Mouse (Mus musculus) liver, embryonic 15.5 days (tissue): ENCODE measurements around the gene Mylk. TPM values are rescaled to one million over a fixed set of nuclear protein-coding genes. Genes with fewer than 3 reads are reported as not detected.

ENCODE experiments used
- ATAC-seq: fragments of 200-750 bp; cut with Nextera tagmentation; 2 replicates; pipeline ENCODE4 v1.8.0; 2017; ENCODE audit warnings: moderate number of reproducible peaks, mild to moderate bottlenecking, moderate library complexity; ENCODE audit not compliant: insufficient read depth
- H3K27ac ChIP-seq: fragments of 300-500 bp; sonication (generic); replicated peaks from 2 replicates; pipeline ENCODE4 v1.5.1; 2015; ENCODE audit warnings: mild to moderate bottlenecking, inconsistent platforms
- H3K27me3 ChIP-seq: fragments of 300-500 bp; sonication (generic); 2 replicates; pipeline ENCODE4 v1.6.1; 2015; ENCODE audit warnings: mild to moderate bottlenecking, inconsistent platforms
- H3K36me3 ChIP-seq: fragments of 300-500 bp; sonication (generic); replicated peaks from 2 replicates; pipeline ENCODE4 v1.6.1; 2015; ENCODE audit warnings: moderate library complexity, mild to moderate bottlenecking, inconsistent platforms
- H3K4me1 ChIP-seq: fragments of 300-500 bp; sonication (generic); replicated peaks from 2 replicates; pipeline ENCODE4 v1.6.1; 2015; ENCODE audit warnings: inconsistent platforms
- H3K4me2 ChIP-seq: fragments of 300-500 bp; sonication (generic); 2 replicates; pipeline ENCODE4 v1.6.1; 2015; ENCODE audit warnings: moderate library complexity, mild to moderate bottlenecking, inconsistent platforms
- H3K4me3 ChIP-seq: fragments of 300-500 bp; sonication (generic); replicated peaks from 2 replicates; pipeline ENCODE4 v1.5.1; 2015; ENCODE audit warnings: mild to moderate bottlenecking, inconsistent platforms
- H3K9ac ChIP-seq: fragments of 300-500 bp; sonication (generic); 2 replicates; pipeline ENCODE4 v1.6.1; 2015; ENCODE audit warnings: moderate library complexity, mild to moderate bottlenecking, inconsistent platforms
- H3K9me3 ChIP-seq: fragments of 300-500 bp; sonication (generic); replicated peaks from 2 replicates; pipeline ENCODE4 v1.6.1; 2016; ENCODE audit warnings: inconsistent platforms
- WGBS: fragments of 180-500 bp; shearing (Covaris S2); methylation state at CpG from one replicate; pipeline ENCODE4 v1.1.7; 2015; ENCODE audit warnings: mixed read lengths; ENCODE audit not compliant: insufficient replicate concordance; 5-methylcytosine and 5-hydroxymethylcytosine counted together
- polyA plus RNA-seq: library from polyadenylated mRNA; unstranded; fragments of >200 nt; fragmentation: Nextera tagmentation; extraction: Ambion mirVana; gene quantifications from 2 replicates; pipeline ENCODE4 v1.2.1, GENCODE M21; 2015

Mylk gene
- polyA plus RNA-seq, 1 experiment from 2014 or later = 4.4 TPM

- Histone ChIP-seq H3K27ac (no peak overlapping the region), H3K9ac (no peak overlapping the region), H3K4me1 (no peaks in the 10 kb centered on the region), H3K36me3 (no peaks in the 10 kb centered on the region), H3K4me3 (no peak overlapping the region), H3K9me3 (no peaks in the 10 kb centered on the region), H3K4me2 (no peak overlapping the region), H3K27me3 (no peaks in the 10 kb centered on the region)
- no peak for ATAC-seq
- WGBS = 64% methylated on average over 3 of the region's 3 CpGs
Observed at GRCm38 (mm10) chr16:34894016-34894415, 149.0 kb downstream of the Mylk start.

- H3K9me3 ChIP-seq = no peaks in the 10 kb centered on the region
- H3K4me3 ChIP-seq = no peak overlapping the region
- no peaks in the 10 kb centered on the region for H3K4me1 ChIP-seq
- H3K9ac ChIP-seq = no peak overlapping the region
- H3K36me3 ChIP-seq = no peaks in the 10 kb centered on the region
- no peak for ATAC-seq
- H3K4me2 ChIP-seq = no peak overlapping the region
- no peak overlapping the region for H3K27ac ChIP-seq
- 67% methylated on average over 10 of the region's 10 CpGs for WGBS
- no peaks in the 10 kb centered on the region for H3K27me3 ChIP-seq
Observed at GRCm38 (mm10) chr16:34895916-34896315, 150.9 kb downstream of the Mylk start.

GRCm38 (mm10) chr16:34896996-34897395, 152.0 kb downstream of the Mylk start:
- Histone ChIP-seq H3K9me3 (no peaks in the 10 kb centered on the region), H3K27me3 (no peaks in the 10 kb centered on the region), H3K27ac (no peak overlapping the region), H3K4me2 (no peak overlapping the region), H3K36me3 (no peaks in the 10 kb centered on the region), H3K4me3 (no peak overlapping the region), H3K4me1 (no peaks in the 10 kb centered on the region), H3K9ac (no peak overlapping the region)
- 46% methylated on average over 3 of the region's 3 CpGs for WGBS
- ATAC-seq = no peak

- ATAC-seq = no peak
- no peak overlapping the region for H3K4me2 ChIP-seq
- H3K4me1 ChIP-seq = no peaks in the 10 kb centered on the region
- no peaks in the 10 kb centered on the region for H3K27me3 ChIP-seq
- no peaks in the 10 kb centered on the region for H3K9me3 ChIP-seq
- H3K9ac ChIP-seq = no peak overlapping the region
- no peak overlapping the region for H3K27ac ChIP-seq
- no peaks in the 10 kb centered on the region for H3K36me3 ChIP-seq
- 61% methylated on average over 7 of the region's 7 CpGs for WGBS
- no peak overlapping the region for H3K4me3 ChIP-seq
Observed at GRCm38 (mm10) chr16:34898057-34898789, 153.2 kb downstream of the Mylk start.

GRCm38 (mm10) chr16:34899071-34899808, 154.2 kb downstream of the Mylk start:
- Histone ChIP-seq H3K9me3 (no peaks in the 10 kb centered on the region), H3K4me1 (no peaks in the 10 kb centered on the region), H3K4me2 (no peak overlapping the region), H3K27me3 (no peaks in the 10 kb centered on the region), H3K9ac (no peak overlapping the region), H3K36me3 (no peaks in the 10 kb centered on the region), H3K27ac (no peak overlapping the region), H3K4me3 (no peak overlapping the region)
- no peak for ATAC-seq
- 62% methylated on average over 11 of the region's 11 CpGs for WGBS

- no peak overlapping the region for H3K27ac ChIP-seq
- no peak for ATAC-seq
- WGBS = 32% methylated on average over 5 of the region's 5 CpGs
Observed at GRCm38 (mm10) chr16:34899997-34900396, 155.0 kb downstream of the Mylk start.

GRCm38 (mm10) chr16:34900471-34900870, 155.5 kb downstream of the Mylk start:
- ATAC-seq = no peak
- Histone ChIP-seq H3K4me1 (no peaks in the 10 kb centered on the region), H3K27ac (no peak overlapping the region), H3K9me3 (no peaks in the 10 kb centered on the region), H3K4me2 (no peak overlapping the region), H3K27me3 (no peaks in the 10 kb centered on the region), H3K9ac (no peak overlapping the region), H3K36me3 (no peaks in the 10 kb centered on the region), H3K4me3 (no peak overlapping the region)
- 65% methylated on average over 5 of the region's 5 CpGs for WGBS

More at GRCm38 (mm10) chr16:34899997-34900396, 155.0 kb downstream of the Mylk start:
- Histone ChIP-seq H3K27me3 (no peaks in the 10 kb centered on the region), H3K9ac (no peak overlapping the region), H3K36me3 (no peaks in the 10 kb centered on the region), H3K4me2 (no peak overlapping the region), H3K4me3 (no peak overlapping the region), H3K4me1 (no peaks in the 10 kb centered on the region), H3K9me3 (no peaks in the 10 kb centered on the region)

- Histone ChIP-seq H3K4me2 (no peak overlapping the region), H3K27me3 (no peaks in the 10 kb centered on the region), H3K4me3 (no peak overlapping the region), H3K4me1 (no peaks in the 10 kb centered on the region), H3K36me3 (no peaks in the 10 kb centered on the region), H3K9me3 (no peaks in the 10 kb centered on the region), H3K9ac (no peak overlapping the region), H3K27ac (no peak overlapping the region)
- 29% methylated on average over 2 of the region's 2 CpGs for WGBS
- no peak for ATAC-seq
Observed at GRCm38 (mm10) chr16:34901031-34901430, 156.0 kb downstream of the Mylk start.

GRCm38 (mm10) chr16:34901611-34902293, 156.7 kb downstream of the Mylk start:
- H3K9me3 ChIP-seq = no peaks in the 10 kb centered on the region
- no peak for ATAC-seq
- no peaks in the 10 kb centered on the region for H3K27me3 ChIP-seq
- no peak overlapping the region for H3K27ac ChIP-seq
- H3K4me1 ChIP-seq = no peaks in the 10 kb centered on the region
- H3K9ac ChIP-seq = no peak overlapping the region
- no peak overlapping the region for H3K4me3 ChIP-seq
- no peak overlapping the region for H3K4me2 ChIP-seq
- H3K36me3 ChIP-seq = no peaks in the 10 kb centered on the region
- 68% methylated on average over 7 of the region's 7 CpGs for WGBS

GRCm38 (mm10) chr16:34902294-34902680, 157.3 kb downstream of the Mylk start:
- Histone ChIP-seq H3K4me2 (no peak overlapping the region), H3K27ac (no peak overlapping the region), H3K9ac (no peak overlapping the region), H3K36me3 (no peaks in the 10 kb centered on the region), H3K4me3 (no peak overlapping the region), H3K4me1 (no peaks in the 10 kb centered on the region), H3K27me3 (no peaks in the 10 kb centered on the region), H3K9me3 (no peaks in the 10 kb centered on the region)
- WGBS = 20% methylated on average over 9 of the region's 9 CpGs
- ATAC-seq = no peak

GRCm38 (mm10) chr16:34902761-34903160, 157.8 kb downstream of the Mylk start:
- 63% methylated on average over 8 of the region's 8 CpGs for WGBS
- no peak overlapping the region for H3K9ac ChIP-seq

More at GRCm38 (mm10) chr16:34902761-34903160, 157.8 kb downstream of the Mylk start:
- ATAC-seq = no peak
- Histone ChIP-seq H3K36me3 (no peaks in the 10 kb centered on the region), H3K27me3 (no peaks in the 10 kb centered on the region), H3K9me3 (no peaks in the 10 kb centered on the region), H3K4me1 (no peaks in the 10 kb centered on the region), H3K27ac (no peak overlapping the region), H3K4me2 (no peak overlapping the region), H3K4me3 (no peak overlapping the region)
